Mouse (Mus musculus): ENCODE measurements around the gene Hspb8.
"Not testable (repeated sequence)": the region's sequence is repeated elsewhere in the genome, so short reads cannot be mapped to it uniquely, and the experiment has no call there.

Hspb8 gene

GRCm38 (mm10) chr5:116389856-116390542, 32.7 kb downstream of the Hspb8 start:
- in situ Hi-C loops (cut with MboI, MseI), result no loop called here

- in situ Hi-C loops (cut with MboI, MseI), result no loop called here
These were observed 33.3 kb downstream of the Hspb8 start for GRCm38 (mm10) chr5:116389321-116389720.

- in situ Hi-C loops (cut with MboI, MseI), result no loop called here
These were observed 35.2 kb downstream of the Hspb8 start for GRCm38 (mm10) chr5:116387302-116387935.

- in situ Hi-C loops (cut with MboI, MseI), result no loop called here
These were observed 36.6 kb downstream of the Hspb8 start for GRCm38 (mm10) chr5:116386020-116386419.

GRCm38 (mm10) chr5:116382646-116383045, 40.0 kb downstream of the Hspb8 start:
- in situ Hi-C loops (cut with MboI, MseI), result not testable (repeated sequence)

GRCm38 (mm10) chr5:116381726-116382125, 40.9 kb downstream of the Hspb8 start:
- in situ Hi-C loops (cut with MboI, MseI), result no loop called here

GRCm38 (mm10) chr5:116381217-116381616, 41.4 kb downstream of the Hspb8 start:
- in situ Hi-C loops (cut with MboI, MseI), result no loop called here

- in situ Hi-C loops (cut with MboI, MseI), result no loop called here
These were observed 42.3 kb downstream of the Hspb8 start for GRCm38 (mm10) chr5:116380384-116380783.

GRCm38 (mm10) chr5:116378872-116379271, 43.8 kb downstream of the Hspb8 start:
- in situ Hi-C loops (cut with MboI, MseI), result no loop called here

- in situ Hi-C loops (cut with MboI, MseI), result no loop called here
These were observed 54.7 kb downstream of the Hspb8 start for GRCm38 (mm10) chr5:116367923-116368322.

- in situ Hi-C loops (cut with MboI, MseI), result no loop called here
These were observed 55.6 kb downstream of the Hspb8 start for GRCm38 (mm10) chr5:116366889-116367682.

- in situ Hi-C loops (cut with MboI, MseI), result no loop called here
These were observed 61.3 kb downstream of the Hspb8 start for GRCm38 (mm10) chr5:116361342-116361741.

GRCm38 (mm10) chr5:116360751-116361150, 61.9 kb downstream of the Hspb8 start:
- in situ Hi-C loops (cut with MboI, MseI), result no loop called here

Data from T-helper 1 cell (primary cell).